Mouse (Mus musculus) lung, postnatal 25 days (tissue): Measurements from ENCODE around the gene Obp2a.
"Not testable (repeated sequence)": the region's sequence is repeated elsewhere in the genome, so short reads cannot be mapped to it uniquely, and the experiment has no call there.

Experiments
- DNase-seq: peaks from one replicate; pipeline ENCODE4 v3.0.0; 2022; ENCODE audit warnings: low spot score

The Obp2a gene

GRCm38 (mm10) chr2:25709791-25710190 is 9.9 kb downstream of the Obp2a start:
- not testable (repeated sequence) for DNase-seq

- DNase-seq = not testable (repeated sequence)
Measured at GRCm38 (mm10) chr2:25711641-25712040, 11.8 kb downstream of the Obp2a start.

- no peak for DNase-seq
Measured at GRCm38 (mm10) chr2:25717222-25717621, 17.4 kb downstream of the Obp2a start.

GRCm38 (mm10) chr2:25733199-25733930 is 33.5 kb downstream of the Obp2a start:
- no peak for DNase-seq

GRCm38 (mm10) chr2:25736709-25737108 is 36.9 kb downstream of the Obp2a start, which contains the start of gene Obp2b:
Obp2b (plus strand) TSS chr2:25737009.
- not testable (repeated sequence) for DNase-seq

GRCm38 (mm10) chr2:25741671-25742070 is 41.8 kb downstream of the Obp2a start:
- DNase-seq = no peak
